Mouse (Mus musculus) B cell, adult 2 months (primary cell): ENCODE measurements around the gene Ap5m1.

ENCODE experiments used
- DNase-seq, 2 experiments: peaks; one replicate each; pipeline ENCODE4 v3.0.0; 2022

The Ap5m1 gene

GRCm38 (mm10) chr14:49128544-49129263, 62.8 kb downstream of the Ap5m1 start:
- DNase-seq: no peak

DNA sequence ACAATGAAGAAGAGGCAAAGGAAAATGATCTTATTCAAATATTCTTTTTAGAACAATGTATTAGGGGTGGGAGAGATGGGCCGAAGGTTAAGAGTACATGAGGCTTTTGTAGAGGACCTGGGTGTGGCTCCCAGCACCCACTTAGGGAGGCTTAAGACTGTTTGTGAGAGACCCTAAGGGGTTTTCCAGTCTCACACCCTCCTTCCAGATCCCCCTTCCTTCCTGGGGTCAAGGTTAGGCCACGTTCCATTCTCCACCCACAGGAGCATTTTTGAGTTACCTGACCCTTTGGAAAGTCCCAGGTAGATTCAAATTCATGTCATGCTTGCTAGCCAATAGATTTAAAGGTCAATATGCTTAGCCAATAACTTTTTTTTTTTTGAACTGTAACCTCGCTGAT, 66.5 kb downstream of the Ap5m1 start:
- DNase-seq: no peak

DNA sequence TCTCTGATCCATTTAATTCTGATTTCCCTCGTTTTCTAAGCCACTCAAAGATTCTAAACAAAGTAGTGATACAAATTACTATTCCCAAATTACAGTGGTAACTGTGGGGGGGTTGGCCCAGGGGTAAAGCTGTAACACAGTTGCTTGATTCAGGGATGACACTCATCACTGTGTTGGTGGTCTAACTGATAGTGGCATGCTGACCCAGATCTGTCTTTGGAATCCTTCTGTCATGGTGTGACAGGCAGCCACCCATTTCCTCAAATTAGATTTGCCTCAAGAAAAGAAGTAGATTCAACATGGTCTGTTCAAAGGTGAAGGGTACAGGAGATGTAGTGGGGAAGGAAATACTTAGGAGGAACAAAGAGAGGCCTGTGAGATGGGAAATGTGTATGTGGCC, 72.3 kb downstream of the Ap5m1 start:
- DNase-seq: no peak

GRCm38 (mm10) chr14:49140756-49141155, 74.9 kb downstream of the Ap5m1 start:
- DNase-seq: no peak
